Mouse (Mus musculus): ENCODE measurements around the gene Kif1bp. TPM values are rescaled to one million over a fixed set of nuclear protein-coding genes. Genes with fewer than 3 reads are reported as not detected.
"Not testable (repeated sequence)": the region's sequence is repeated elsewhere in the genome, so short reads cannot be mapped to it uniquely, and the experiment has no call there.

The Kif1bp gene
- 54.2 and 71.8 TPM in 2 replicates for polyA plus RNA-seq (2012; rRNA removed)

DNA sequence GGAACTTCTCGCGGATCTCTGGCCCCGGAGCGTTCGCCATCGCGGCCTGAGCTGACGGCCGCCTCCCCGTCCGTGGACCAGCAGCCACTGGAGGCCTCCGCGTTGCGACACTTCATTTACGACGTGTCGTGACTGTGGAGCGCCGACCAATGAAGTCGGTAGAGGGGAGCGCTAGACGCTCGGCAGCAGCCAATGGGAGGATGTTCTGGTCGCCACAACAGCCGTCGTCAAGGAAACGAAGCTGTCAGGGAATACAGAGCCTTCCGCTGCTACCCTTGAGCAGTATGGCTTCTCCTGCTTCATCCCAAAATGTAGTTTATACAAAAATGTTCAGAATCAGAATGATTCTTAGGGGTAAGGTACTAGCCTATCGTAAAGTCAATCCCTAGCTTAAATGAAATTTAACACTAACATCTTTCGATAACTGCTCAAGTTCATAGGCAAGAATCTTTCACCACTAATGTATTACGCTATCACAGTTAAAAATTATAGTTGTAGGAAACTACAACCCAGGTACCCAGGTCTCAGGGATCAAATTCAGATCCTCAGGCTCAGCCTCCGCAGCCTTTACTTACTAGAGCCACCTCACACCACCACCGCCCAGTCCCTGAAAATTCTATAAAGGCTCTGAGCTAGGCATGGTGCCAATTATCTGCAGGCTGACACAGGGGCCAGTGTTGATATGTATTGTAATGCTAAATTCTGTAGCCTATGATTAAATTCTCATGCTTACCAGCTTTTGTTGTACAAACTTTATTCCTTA is at the start of gene Kif1bp:
Kif1bp (minus strand) TSS at position 120 of the 763 bp plus-strand sequence.
- peak; percentile 100 for DNase-seq (ENCODE audit: low read depth)
- no peak for TF ChIP-seq CTCF (IDR thresholded peaks at IDR 0.05; ENCODE audit: borderline replicate concordance, extremely low read depth, insufficient read depth, insufficient read length)
- peak; percentile 89 for TF ChIP-seq POLR2A (IDR thresholded peaks at IDR 0.05; ENCODE audit: borderline replicate concordance, extremely low read depth, insufficient read depth, insufficient read length, poor library complexity, severe bottlenecking)

GRCm38 (mm10) chr10:62604161-62604560 is 25.9 kb upstream of the Kif1bp start:
- TF ChIP-seq CTCF (IDR thresholded peaks at IDR 0.05; ENCODE audit: borderline replicate concordance, extremely low read depth, insufficient read depth, insufficient read length) (no peak), POLR2A (IDR thresholded peaks at IDR 0.05; ENCODE audit: borderline replicate concordance, extremely low read depth, insufficient read depth, insufficient read length, poor library complexity, severe bottlenecking) (no peak)
- no peak for DNase-seq (ENCODE audit: low read depth)

- no peak for DNase-seq (ENCODE audit: low read depth)
- TF ChIP-seq CTCF (IDR thresholded peaks at IDR 0.05; ENCODE audit: borderline replicate concordance, extremely low read depth, insufficient read depth, insufficient read length) (no peak), POLR2A (IDR thresholded peaks at IDR 0.05; ENCODE audit: borderline replicate concordance, extremely low read depth, insufficient read depth, insufficient read length, poor library complexity, severe bottlenecking) (no peak)
These were observed 25.2 kb upstream of the Kif1bp start for GRCm38 (mm10) chr10:62603233-62604030.

- peak; percentile 97 for DNase-seq (ENCODE audit: low read depth)
- no peak for TF ChIP-seq CTCF (IDR thresholded peaks at IDR 0.05; ENCODE audit: borderline replicate concordance, extremely low read depth, insufficient read depth, insufficient read length)
- TF ChIP-seq POLR2A (IDR thresholded peaks at IDR 0.05; ENCODE audit: borderline replicate concordance, extremely low read depth, insufficient read depth, insufficient read length, poor library complexity, severe bottlenecking) = peak; percentile 88; the same call in 1 of the 2 replicates
These were observed 24.2 kb upstream of the Kif1bp start, which contains the start of gene Ddx21 for GRCm38 (mm10) chr10:62602177-62603040. TSS of gene Ddx21 (minus strand) at chr10:62602281.

- TF ChIP-seq POLR2A (IDR thresholded peaks at IDR 0.05; ENCODE audit: borderline replicate concordance, extremely low read depth, insufficient read depth, insufficient read length, poor library complexity, severe bottlenecking) (no peak), CTCF (IDR thresholded peaks at IDR 0.05; ENCODE audit: borderline replicate concordance, extremely low read depth, insufficient read depth, insufficient read length) (no peak)
- DNase-seq (ENCODE audit: low read depth) = no peak
These were observed 23.5 kb upstream of the Kif1bp start for GRCm38 (mm10) chr10:62601833-62602176.

- TF ChIP-seq POLR2A (IDR thresholded peaks at IDR 0.05; ENCODE audit: borderline replicate concordance, extremely low read depth, insufficient read depth, insufficient read length, poor library complexity, severe bottlenecking) = no peak
- no peak for TF ChIP-seq CTCF (IDR thresholded peaks at IDR 0.05; ENCODE audit: borderline replicate concordance, extremely low read depth, insufficient read depth, insufficient read length)
- peak; percentile 28 for DNase-seq (ENCODE audit: low read depth)
These were observed 23.0 kb upstream of the Kif1bp start for GRCm38 (mm10) chr10:62601053-62601791.

- no peak for DNase-seq (ENCODE audit: low read depth)
- TF ChIP-seq POLR2A (IDR thresholded peaks at IDR 0.05; ENCODE audit: borderline replicate concordance, extremely low read depth, insufficient read depth, insufficient read length, poor library complexity, severe bottlenecking) = no peak
- TF ChIP-seq CTCF (IDR thresholded peaks at IDR 0.05; ENCODE audit: borderline replicate concordance, extremely low read depth, insufficient read depth, insufficient read length) = no peak
These were observed 21.8 kb upstream of the Kif1bp start for GRCm38 (mm10) chr10:62600056-62600455.

DNA sequence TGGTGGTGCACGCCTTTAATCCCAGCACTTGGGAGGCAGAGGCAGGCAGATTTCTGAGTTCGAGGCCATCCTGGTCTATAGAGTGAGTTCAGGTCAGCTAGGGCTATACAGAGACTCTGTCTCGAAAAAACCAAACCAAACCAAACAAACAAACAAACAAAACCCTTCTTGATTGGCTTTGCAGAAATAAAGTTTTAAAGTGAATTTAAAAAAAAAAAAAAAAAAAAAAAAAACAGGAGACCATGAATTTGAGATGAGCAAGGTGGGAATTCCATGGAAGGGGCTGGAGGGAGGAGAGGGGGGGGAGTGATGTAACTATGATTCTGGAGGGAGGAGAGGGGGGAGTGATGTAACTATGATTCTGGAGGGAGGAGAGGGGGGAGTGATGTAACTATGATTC is 21.1 kb upstream of the Kif1bp start:
- DNase-seq (ENCODE audit: low read depth) = not testable (repeated sequence)

GRCm38 (mm10) chr10:62592496-62592895 is 14.2 kb upstream of the Kif1bp start:
- no peak for TF ChIP-seq POLR2A (IDR thresholded peaks at IDR 0.05; ENCODE audit: borderline replicate concordance, extremely low read depth, insufficient read depth, insufficient read length, poor library complexity, severe bottlenecking)
- TF ChIP-seq CTCF (IDR thresholded peaks at IDR 0.05; ENCODE audit: borderline replicate concordance, extremely low read depth, insufficient read depth, insufficient read length) = no peak
- peak; percentile 65 for DNase-seq (ENCODE audit: low read depth)

DNA sequence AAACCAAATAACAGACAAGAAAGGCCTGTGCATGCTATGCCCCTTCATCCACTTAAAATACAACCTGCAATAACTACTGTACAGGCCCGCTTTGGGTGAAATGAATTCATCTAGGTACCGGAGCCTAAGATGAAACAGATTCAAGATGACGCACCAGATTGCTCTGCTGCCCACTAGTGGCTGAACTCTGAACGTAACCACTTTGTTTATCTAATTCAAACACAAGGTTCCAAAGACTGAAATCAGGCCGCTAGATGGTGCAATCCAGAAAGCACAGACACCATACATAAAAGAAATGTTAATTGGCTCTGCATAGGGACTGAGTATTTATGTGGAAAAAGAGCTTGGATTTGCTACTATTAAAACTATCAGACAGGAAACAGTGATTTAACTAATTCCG is 11.9 kb upstream of the Kif1bp start:
- peak; percentile 96 for DNase-seq (ENCODE audit: low read depth)
- peak; percentile 84; the same call in 1 of the 2 replicates for TF ChIP-seq CTCF (IDR thresholded peaks at IDR 0.05; ENCODE audit: borderline replicate concordance, extremely low read depth, insufficient read depth, insufficient read length)
- no peak for TF ChIP-seq POLR2A (IDR thresholded peaks at IDR 0.05; ENCODE audit: borderline replicate concordance, extremely low read depth, insufficient read depth, insufficient read length, poor library complexity, severe bottlenecking)
